Mouse (Mus musculus): ENCODE results near the gene Gm10645. TPM values are rescaled to one million over a fixed set of nuclear protein-coding genes. Genes with fewer than 3 reads are reported as not detected.

The Gm10645 gene
- total RNA-seq, 2 experiments from 2014 or later, result 0.29 to 0.51 TPM

- ATAC-seq (ENCODE audit: poor library complexity, severe bottlenecking), result no peak
Measured at GRCm38 (mm10) chr8:83169709-83170108, 3.7 kb upstream of the Gm10645 start.

DNA sequence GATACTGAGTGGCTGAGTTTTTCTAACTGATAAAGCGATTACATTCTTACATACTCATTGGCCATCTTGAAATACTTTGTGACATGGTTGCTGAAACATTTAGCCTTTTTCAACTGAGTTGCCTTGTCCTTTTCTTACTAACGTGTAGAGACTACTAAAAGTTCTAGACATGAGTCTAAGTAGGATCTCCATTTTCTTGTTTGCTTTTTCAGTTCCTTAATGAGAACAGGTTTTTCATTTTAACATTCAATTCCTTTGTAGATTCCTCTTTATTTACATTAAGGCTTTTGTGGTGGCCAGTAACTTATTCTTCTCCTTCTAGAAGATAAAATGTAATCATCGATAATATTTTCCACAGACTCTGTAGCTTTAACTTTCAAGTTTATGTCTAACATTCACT is 3.2 kb upstream of the Gm10645 start:
- ATAC-seq (ENCODE audit: poor library complexity, severe bottlenecking), result no peak

GRCm38 (mm10) chr8:83167932-83168331 is 2.0 kb upstream of the Gm10645 start:
- no peak for ATAC-seq (ENCODE audit: poor library complexity, severe bottlenecking)

DNA sequence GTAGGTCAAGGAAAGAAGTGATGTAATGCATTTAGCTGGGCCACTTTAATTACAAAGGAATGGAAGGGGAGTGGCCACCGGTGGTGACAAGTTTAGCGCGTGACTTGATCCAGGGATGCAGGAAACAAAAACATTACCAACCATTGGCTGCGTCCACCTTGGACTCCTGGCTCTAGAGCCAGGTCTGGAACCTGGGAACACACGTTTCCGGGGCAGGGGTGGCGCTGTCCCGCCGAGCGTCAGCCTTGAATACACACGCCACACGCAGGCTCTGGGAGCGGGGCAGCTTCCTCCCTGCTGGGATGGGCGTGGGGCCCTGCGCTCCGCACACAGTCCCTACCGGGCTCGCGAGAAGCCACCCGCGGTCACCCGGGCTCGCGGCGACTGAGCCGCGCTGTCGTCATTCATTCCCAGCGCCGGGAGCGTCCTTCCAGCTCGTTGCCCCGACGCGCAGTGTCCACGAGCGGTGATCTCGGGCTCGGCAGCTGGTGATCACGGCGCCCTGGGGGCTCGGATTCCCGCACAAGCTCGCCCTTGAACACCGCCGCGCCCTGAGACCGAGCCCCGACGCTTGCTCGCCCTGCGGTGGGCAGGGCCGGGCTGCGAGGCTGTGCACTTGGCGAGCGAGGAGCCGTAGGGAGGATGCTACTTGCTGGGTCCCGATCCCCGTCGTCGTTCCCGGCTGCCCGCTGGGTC is 587 bp downstream of the Gm10645 start, which contains the start of gene Tbc1d9:
Tbc1d9 (plus strand) TSS at position 118 of the 696 bp plus-strand sequence.
- peak; percentile 94 for ATAC-seq (ENCODE audit: poor library complexity, severe bottlenecking)

GRCm38 (mm10) chr8:83160613-83161012 is 5.4 kb downstream of the Gm10645 start:
- no peak for ATAC-seq (ENCODE audit: poor library complexity, severe bottlenecking)

GRCm38 (mm10) chr8:83159615-83160014 is 6.4 kb downstream of the Gm10645 start:
- ATAC-seq (ENCODE audit: poor library complexity, severe bottlenecking), result no peak

- 0 out of 2 replicates have a peak, but pooled peaks have one; percentile 30 for ATAC-seq (ENCODE audit: poor library complexity, severe bottlenecking)
Measured at GRCm38 (mm10) chr8:83158971-83159370, 7.0 kb downstream of the Gm10645 start.

- no peak for ATAC-seq (ENCODE audit: poor library complexity, severe bottlenecking)
Measured at GRCm38 (mm10) chr8:83155110-83155509, 10.9 kb downstream of the Gm10645 start.

GRCm38 (mm10) chr8:83152470-83152869 is 13.5 kb downstream of the Gm10645 start:
- no peak for ATAC-seq (ENCODE audit: poor library complexity, severe bottlenecking)

- ATAC-seq (ENCODE audit: poor library complexity, severe bottlenecking), result no peak
Measured at GRCm38 (mm10) chr8:83152055-83152454, 13.9 kb downstream of the Gm10645 start.

DNA sequence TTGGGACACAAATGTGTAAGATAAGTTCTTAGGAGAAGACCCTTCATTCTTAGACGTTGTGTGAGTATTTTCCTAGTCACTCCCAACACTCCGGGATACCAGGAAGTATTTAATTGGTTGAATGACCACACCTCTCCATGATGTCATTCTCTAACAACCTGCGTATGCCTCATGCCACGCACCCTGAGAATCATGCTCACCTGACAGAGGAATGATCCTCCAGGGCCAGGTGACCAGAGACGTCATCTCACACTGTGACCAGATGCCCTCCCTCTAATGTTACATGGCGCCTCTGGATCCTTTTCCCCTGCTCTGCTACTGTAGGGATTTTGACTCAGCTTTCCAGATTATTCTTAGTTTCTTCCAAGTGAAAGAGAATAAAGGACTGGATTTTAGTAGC is 16.8 kb downstream of the Gm10645 start:
- no peak for ATAC-seq (ENCODE audit: poor library complexity, severe bottlenecking)

- no peak for ATAC-seq (ENCODE audit: poor library complexity, severe bottlenecking)
Measured at GRCm38 (mm10) chr8:83145421-83145820, 20.5 kb downstream of the Gm10645 start.

- no peak for ATAC-seq (ENCODE audit: poor library complexity, severe bottlenecking)
Measured at GRCm38 (mm10) chr8:83144601-83145000, 21.4 kb downstream of the Gm10645 start.

- peak; percentile 83 for ATAC-seq (ENCODE audit: poor library complexity, severe bottlenecking)
Measured at GRCm38 (mm10) chr8:83141358-83141757, 24.6 kb downstream of the Gm10645 start.

DNA sequence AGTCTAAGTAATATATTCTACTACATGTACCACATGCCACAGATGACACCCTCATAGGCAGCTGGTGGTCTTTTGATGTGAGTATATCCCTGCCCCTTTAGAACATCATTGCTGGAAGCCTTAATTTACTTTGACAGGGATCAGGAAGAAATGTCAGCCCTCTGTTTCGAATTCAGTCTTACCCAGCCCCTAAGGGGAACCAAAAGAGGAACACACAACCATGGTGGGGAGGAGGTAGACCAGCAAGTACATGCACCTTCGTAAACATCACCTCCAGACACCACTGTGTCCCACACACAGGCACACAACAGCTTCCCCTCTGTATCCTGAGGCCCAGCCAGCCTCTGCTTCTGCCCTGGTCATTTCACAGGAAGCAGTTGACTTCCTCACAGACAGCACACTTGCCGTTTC is 25.3 kb downstream of the Gm10645 start:
- peak; percentile 82 for ATAC-seq (ENCODE audit: poor library complexity, severe bottlenecking)

- ATAC-seq (ENCODE audit: poor library complexity, severe bottlenecking), result no peak
Measured at GRCm38 (mm10) chr8:83140068-83140467, 25.9 kb downstream of the Gm10645 start.

GRCm38 (mm10) chr8:83135086-83135485 is 30.9 kb downstream of the Gm10645 start:
- ATAC-seq (ENCODE audit: poor library complexity, severe bottlenecking), result no peak

Other genes starting within 250 kb of the Gm10645 start
- gene Tbc1d9, start 818 bp downstream of the Gm10645 start, total RNA-seq (2015), result 6.5 and 9.3 TPM in 2 replicates
- 13.4 and 18.6 TPM in 2 replicates for gene Tbc1d9, start 818 bp downstream of the Gm10645 start, total RNA-seq (2017)
- gene Ucp1, start 124.2 kb upstream of the Gm10645 start, total RNA-seq (2015), result not detected in 2 replicates
- gene Ucp1, start 124.2 kb upstream of the Gm10645 start, total RNA-seq (2017), result 0.07 TPM in 1 of 2 replicates, not detected in the other
- 17.1 and 18.8 TPM in 2 replicates for gene Elmod2, start 166.3 kb upstream of the Gm10645 start, total RNA-seq (2015)
- gene Elmod2, start 166.3 kb upstream of the Gm10645 start, total RNA-seq (2017), result 20.2 and 23.3 TPM in 2 replicates
- gene Mgat4d, start 182.3 kb upstream of the Gm10645 start, total RNA-seq (2015), result not detected in 2 replicates
- gene Mgat4d, start 182.3 kb upstream of the Gm10645 start, total RNA-seq (2017), result not detected in 2 replicates
- gene Clgn, start 223.7 kb upstream of the Gm10645 start, total RNA-seq (2015), result 0.14 TPM in 1 of 2 replicates, not detected in the other
- not detected in 2 replicates for gene Clgn, start 223.7 kb upstream of the Gm10645 start, total RNA-seq (2017)

Measured in megakaryocyte, adult 5-6 weeks (primary cell).